Mouse (Mus musculus) CD4-positive helper T cell, adult 2 months (primary cell): ENCODE data around the gene Crkl.
"Not testable (repeated sequence)": the region's sequence is repeated elsewhere in the genome, so short reads cannot be mapped to it uniquely, and the experiment has no call there.

Source experiments
- DNase-seq: peaks from one replicate; pipeline ENCODE4 v3.0.0-alpha.2; 2012; ENCODE audit warnings: low read depth, missing footprints, low spot score

The Crkl gene

GRCm38 (mm10) chr16:17486505-17486904 lies 34.7 kb downstream of the Crkl start:
- no peak for DNase-seq

GRCm38 (mm10) chr16:17488478-17489468 lies 37.0 kb downstream of the Crkl start:
- DNase-seq = peak; percentile 24

GRCm38 (mm10) chr16:17489469-17490111 lies 37.8 kb downstream of the Crkl start, which contains the start of gene Aifm3:
Aifm3 (plus strand) TSS chr16:17489611.
- peak; percentile 14 for DNase-seq

- no peak for DNase-seq
Measured at GRCm38 (mm10) chr16:17491154-17491553, 39.4 kb downstream of the Crkl start.

GRCm38 (mm10) chr16:17491896-17492561 lies 40.2 kb downstream of the Crkl start:
- no peak for DNase-seq

GRCm38 (mm10) chr16:17496499-17497305 lies 44.9 kb downstream of the Crkl start:
- DNase-seq = no peak

- no peak for DNase-seq
Measured at GRCm38 (mm10) chr16:17499249-17499883, 47.6 kb downstream of the Crkl start.

- DNase-seq = no peak
Measured at GRCm38 (mm10) chr16:17502681-17503080, 50.9 kb downstream of the Crkl start.

- no peak for DNase-seq
Measured at GRCm38 (mm10) chr16:17507018-17507552, 55.3 kb downstream of the Crkl start.

- DNase-seq = not testable (repeated sequence)
Measured at GRCm38 (mm10) chr16:17508031-17508430, 56.2 kb downstream of the Crkl start.

GRCm38 (mm10) chr16:17508546-17509239 lies 56.9 kb downstream of the Crkl start, which contains the start of gene Lztr1:
Lztr1 (plus strand) TSS chr16:17508688.
- DNase-seq = peak; percentile 90

- DNase-seq = peak; percentile 15
Measured at GRCm38 (mm10) chr16:17509240-17509597, 57.4 kb downstream of the Crkl start.

GRCm38 (mm10) chr16:17510143-17510542 lies 58.4 kb downstream of the Crkl start:
- no peak for DNase-seq

- no peak for DNase-seq
Measured at GRCm38 (mm10) chr16:17510686-17511085, 58.9 kb downstream of the Crkl start.

- no peak for DNase-seq
Measured at GRCm38 (mm10) chr16:17511431-17511830, 59.6 kb downstream of the Crkl start.

- DNase-seq = no peak
Measured at GRCm38 (mm10) chr16:17518910-17519309, 67.1 kb downstream of the Crkl start.

- no peak for DNase-seq
Measured at GRCm38 (mm10) chr16:17524156-17524555, 72.4 kb downstream of the Crkl start.

- DNase-seq = no peak
Measured at GRCm38 (mm10) chr16:17525524-17525923, 73.7 kb downstream of the Crkl start.

GRCm38 (mm10) chr16:17526223-17526622 lies 74.4 kb downstream of the Crkl start:
- DNase-seq = no peak

- no peak for DNase-seq
Measured at GRCm38 (mm10) chr16:17527606-17528005, 75.8 kb downstream of the Crkl start.
